Mouse (Mus musculus): ENCODE measurements around the gene Vill.

Vill gene

GRCm38 (mm10) chr9:119052154-119052944, at the start of gene Vill:
Vill (plus strand) TSS chr9:119052778.
- peak; percentile 77 for DNase-seq

DNA sequence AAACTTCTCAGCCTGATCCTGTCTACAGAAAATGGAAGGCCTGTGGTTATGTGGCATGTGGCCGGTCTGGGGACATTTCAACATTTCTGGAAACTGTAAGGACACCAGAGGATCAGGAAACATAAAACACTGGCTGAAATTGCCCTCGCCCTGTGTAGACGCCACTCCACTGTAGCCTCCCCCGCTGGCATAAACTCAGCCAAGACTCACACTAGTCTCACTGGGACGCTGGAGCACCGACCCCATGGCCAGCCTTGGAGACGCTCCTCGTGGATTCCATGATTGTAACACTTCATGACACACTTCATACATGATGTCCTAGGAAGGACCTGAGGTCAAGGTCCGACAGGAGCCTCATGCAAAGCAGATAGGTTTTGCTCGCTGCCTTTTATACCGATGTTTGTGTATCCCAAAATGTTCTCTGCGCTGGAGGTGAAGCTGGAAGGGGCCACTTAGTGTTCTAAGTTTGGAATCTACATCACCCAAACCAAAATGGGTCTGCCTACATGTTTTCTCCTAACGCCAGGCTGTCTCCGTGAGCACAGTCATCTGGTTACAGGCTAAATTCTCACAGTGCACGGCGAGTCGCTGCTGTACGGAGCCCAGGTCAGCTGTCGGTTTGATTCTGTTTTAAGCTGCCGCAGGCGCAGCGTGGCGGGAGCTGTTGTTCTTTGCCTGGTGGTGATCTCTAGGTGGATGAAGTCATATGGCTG, 48.4 kb upstream of the Vill start:
- no peak for DNase-seq

DNA sequence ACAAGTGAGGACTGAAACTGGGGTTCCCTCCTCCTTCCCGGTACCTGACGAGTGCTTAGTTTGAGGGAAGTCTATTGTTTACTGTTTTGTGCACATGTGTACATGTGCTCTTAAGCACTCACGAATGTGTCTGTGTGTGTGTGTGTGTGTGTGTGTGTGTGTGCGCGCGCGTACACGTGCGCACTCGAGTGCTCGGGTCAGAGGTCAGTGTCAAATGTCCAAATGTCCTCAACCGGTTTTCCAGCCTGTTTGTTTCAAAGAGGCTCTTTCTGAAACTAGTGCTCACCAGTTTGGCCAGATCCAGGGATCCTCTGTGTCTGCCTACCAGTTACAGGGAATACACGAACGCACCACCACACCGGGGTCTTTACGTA, 47.9 kb upstream of the Vill start:
- no peak for DNase-seq

DNA sequence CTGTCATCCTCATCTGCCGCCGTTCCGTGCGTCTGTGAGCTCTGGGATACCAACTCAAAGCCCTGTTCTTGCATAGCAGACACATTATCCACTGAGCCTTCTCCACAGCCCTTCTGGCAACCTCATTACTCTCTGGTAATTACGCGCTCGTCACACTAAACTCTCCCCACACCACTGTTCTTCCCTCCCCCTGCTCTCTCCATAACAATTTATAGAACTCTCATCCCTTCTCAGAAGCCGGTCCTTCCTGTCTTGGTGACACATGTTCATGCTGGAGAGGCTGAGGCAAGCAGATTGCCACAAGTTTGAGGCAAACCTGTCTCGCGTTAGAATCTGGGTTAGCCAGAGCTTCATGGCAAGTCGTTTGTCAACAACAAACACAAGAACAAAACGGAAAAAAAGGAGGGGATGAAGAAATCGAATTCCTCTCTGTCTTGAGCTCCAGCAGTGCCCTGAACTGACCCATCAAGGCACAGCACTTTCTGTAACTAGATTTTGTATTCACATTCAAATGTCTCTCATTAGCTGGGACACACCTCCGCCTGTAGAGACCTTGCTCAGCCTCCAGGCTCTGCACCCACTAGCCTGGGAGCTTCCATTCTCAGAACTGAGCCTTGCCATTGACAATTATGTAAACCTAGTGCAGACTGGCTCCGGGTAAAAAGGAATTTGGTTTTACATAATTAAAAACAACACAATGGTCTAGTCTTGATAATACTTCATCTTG, 47.1 kb upstream of the Vill start:
- DNase-seq: no peak

DNA sequence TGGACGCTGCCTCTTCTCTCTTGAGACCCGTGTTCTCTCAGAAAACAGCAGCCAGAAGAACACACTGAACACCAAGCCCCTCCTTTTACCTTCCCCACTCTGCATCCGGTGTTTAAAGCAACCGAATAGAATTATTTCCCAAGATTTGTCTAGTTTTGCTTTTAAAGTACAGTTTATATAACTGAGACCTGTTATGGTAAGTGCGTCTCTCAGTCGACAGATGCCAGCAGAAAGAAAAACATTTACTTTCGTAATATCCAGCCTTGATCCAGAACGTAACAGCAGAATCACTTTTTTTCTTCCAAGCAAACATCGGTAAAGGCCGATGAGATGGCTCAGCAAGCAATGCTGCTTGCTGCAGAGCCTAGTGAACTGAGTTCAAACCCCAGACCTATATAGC, 45.3 kb upstream of the Vill start:
- no peak for DNase-seq

GRCm38 (mm10) chr9:119008871-119009270, 43.7 kb upstream of the Vill start:
- no peak for DNase-seq

DNA sequence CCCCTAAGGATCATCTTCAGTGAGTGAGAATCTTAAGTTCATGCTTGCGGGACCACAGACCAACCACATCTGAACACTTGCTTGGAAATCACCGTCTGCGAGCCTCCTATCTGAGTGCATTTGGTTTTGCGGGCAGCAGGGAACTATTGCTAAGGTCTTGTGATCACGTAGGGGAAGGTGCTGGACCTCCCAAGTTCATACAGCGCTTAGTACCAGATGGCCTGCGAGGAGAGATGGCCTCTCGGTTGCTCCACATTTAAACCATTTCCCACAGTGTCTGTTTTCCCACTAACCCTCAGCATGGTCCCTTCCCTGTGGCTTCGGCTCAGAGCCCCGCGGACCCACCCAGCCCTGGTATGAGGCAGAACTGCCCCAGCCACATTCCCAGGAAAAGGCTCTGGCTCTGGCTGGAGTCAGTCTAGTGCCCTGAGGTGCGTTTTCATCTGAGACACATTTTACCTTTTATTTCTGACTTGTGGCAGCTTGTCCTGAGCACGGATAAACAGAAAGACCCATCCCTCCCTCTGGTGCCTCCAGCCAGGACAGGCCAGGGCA, 42.3 kb upstream of the Vill start:
- DNase-seq: peak; percentile 66

GRCm38 (mm10) chr9:119016785-119017507, 35.6 kb upstream of the Vill start:
- no peak for DNase-seq

DNA sequence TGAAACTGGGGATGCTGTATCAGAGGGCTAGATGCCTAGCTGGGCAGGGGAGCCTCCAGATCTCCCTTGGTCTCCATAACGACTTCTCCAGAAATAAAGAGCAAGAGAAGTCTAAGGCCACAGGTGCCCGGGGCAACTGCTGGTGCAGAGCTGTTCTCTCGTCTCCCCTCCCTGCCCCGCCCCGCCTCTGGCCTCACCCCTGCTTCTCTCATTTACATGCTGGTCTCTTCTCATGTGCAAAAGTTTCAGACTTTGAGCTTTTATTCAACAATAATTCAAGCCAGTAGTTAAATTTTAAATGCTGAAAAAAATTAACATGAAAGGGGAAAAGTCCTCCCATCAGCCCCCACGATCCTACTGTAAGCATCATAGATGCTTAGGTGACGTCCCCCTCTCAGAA, 30.8 kb upstream of the Vill start:
- peak; percentile 65 for DNase-seq

GRCm38 (mm10) chr9:119025263-119025662, 27.3 kb upstream of the Vill start:
- peak; percentile 58 for DNase-seq

GRCm38 (mm10) chr9:119025832-119026331, 26.7 kb upstream of the Vill start:
- DNase-seq: peak; percentile 72

GRCm38 (mm10) chr9:119027337-119027736, 25.2 kb upstream of the Vill start:
- DNase-seq: no peak

DNA sequence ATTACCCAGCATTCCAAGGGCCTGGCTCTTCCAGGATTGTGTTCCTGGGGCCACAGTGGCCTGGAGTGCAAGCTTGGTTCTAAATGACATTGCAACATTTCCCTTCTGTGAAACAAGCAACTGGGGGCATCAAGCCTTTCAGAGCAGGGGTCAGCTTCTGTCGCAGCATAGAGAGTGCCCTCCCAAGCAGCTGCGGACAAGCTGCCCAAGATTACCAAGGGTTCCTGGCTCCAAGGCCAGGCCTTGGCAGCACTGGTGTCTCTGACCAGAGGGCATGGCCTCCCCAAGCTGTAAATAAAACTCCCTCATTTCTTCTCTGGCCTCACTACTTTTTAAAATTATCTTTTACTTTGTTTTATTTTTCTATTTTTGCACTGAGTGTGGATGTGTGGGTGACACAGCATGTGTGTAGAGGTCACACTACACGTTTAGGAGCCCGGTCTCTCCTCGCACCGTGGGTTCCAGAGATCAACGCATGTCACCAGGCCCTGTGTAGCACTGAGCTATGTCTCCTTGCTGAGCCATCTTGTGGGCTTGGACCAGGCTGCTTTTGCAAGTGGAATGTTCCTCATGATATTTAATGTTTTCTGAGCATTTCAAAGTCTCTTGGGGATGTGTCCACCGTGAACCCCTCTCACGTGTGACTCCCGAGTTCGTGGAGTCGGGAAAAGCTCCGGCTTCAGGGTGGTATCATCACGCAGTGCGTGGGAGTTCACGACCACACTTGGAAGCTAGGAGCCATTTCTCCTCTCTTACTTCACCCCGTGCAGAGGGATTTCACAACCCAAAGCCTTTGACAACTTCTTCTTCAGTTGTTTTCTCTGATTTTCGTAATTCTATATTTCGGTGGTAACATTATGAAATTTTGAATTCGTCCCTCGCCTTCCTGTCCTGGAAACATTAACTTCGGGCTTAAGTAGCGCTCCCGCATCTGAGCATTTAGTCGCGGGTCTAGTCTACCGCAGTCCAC, 24.1 kb upstream of the Vill start:
- DNase-seq: no peak

- DNase-seq: peak; percentile 81
These were observed 23.0 kb upstream of the Vill start for GRCm38 (mm10) chr9:119029568-119029967.

- no peak for DNase-seq
These were observed 21.5 kb upstream of the Vill start for GRCm38 (mm10) chr9:119031038-119031437.

GRCm38 (mm10) chr9:119031772-119032171, 20.8 kb upstream of the Vill start:
- DNase-seq: peak; percentile 49

DNA sequence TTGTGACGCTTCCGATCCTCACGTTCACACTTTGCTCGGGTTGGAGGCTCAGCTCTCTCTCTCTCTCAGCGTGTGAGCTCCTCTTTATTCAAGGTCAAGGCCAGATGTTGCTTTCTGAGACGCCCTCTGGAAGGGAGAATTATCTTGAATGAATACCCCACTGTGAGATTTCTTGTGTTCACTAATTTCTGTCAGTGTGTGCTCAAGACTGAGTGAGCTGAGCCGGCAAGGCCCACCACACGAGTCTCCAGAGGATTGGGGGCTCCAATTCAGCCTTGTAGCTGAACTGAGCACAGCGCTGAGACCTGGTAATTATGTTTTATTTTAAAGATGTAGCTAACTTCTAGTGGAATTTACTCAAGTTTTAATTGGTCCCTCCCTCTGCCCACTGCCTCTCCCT, 20.0 kb upstream of the Vill start:
- DNase-seq: no peak

DNA sequence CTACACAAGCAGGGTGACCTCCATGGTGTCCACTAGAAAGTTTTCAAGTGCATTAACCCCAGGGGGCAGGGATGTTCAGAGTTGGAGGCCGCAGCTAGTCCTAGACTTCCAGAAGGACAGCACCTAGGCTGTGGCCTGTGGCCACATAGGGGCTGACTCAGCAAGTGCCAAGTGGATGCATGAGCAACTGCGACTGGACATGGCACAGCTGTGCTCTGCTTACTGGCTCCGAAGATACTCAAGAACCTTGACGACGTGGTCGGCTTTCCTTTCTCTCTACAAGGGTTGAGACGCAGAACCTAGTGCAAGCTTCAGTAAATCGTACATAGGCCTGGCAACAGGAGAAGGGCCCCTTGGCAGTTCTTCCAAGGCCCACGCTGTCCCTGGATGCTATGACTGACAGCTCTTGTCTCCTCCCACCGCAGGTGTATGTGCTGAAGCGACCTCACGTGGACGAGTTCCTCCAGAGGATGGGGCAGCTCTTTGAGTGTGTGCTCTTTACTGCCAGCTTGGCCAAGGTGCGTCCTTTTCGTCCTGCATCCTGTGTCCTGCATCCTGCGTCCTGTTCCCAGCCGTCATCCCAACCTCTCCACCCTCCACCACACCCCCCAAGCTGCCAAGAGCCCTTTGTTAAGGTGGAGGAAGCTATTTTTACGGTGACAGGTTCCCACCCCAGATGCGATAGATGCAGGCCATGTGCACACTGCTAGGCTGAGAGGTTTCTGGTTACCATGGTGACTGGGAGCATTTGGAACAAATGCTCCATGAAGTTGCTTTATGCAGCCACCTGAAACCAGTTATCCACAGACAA, 19.3 kb upstream of the Vill start:
- DNase-seq: no peak

DNA sequence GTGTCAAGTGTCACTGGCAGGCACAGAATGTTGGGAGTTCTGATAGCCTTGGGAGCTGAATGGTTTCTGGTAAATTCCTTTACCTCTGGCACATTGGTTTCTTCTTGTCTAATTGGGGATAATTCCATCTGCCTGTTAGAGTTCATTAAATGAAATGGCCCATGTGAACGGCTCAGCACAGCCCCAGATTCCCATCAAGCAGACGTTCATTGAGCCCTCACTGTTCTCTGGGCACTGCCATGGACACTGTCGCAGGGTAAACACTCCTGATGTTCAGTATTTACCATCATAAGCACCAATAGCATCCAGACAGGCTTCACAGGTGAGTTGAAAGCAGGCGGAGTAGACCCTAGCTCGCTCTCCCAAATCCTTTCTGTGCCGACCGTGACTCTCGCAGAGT, 18.5 kb upstream of the Vill start:
- DNase-seq: no peak

Data from kidney, postnatal 14 days (tissue).